Mouse (Mus musculus) CH12.LX (cell line): Measurements from ENCODE around the gene Ice1. TPM values are rescaled to one million over a fixed set of nuclear protein-coding genes. Genes with fewer than 3 reads are reported as not detected.

Experiments used
- DNase-seq: peaks from one replicate; pipeline ENCODE4 v3.0.0-alpha.2; 2013; ENCODE audit errors: extremely low read depth
- H3K27ac ChIP-seq: 2 replicates; pipeline ENCODE4 v1.5.1; 2012; ENCODE audit warnings: low read depth, mild to moderate bottlenecking, control low read depth, moderate library complexity; ENCODE audit not compliant: insufficient read depth
- H3K27me3 ChIP-seq: replicated peaks from 2 replicates; pipeline ENCODE3; 2012; ENCODE audit warnings: inconsistent platforms
- H3K36me3 ChIP-seq, 2 experiments: replicated peaks in 1 of 2; 2 replicates each; pipeline versions ENCODE3 to v1.6.1; 2012; ENCODE audit warnings: inconsistent platforms in 1 of 2, low read length in 1 of 2, mild to moderate bottlenecking in 1 of 2, mixed read lengths in 1 of 2, moderate library complexity in 1 of 2; ENCODE audit not compliant: control insufficient read depth in 1 of 2, insufficient read depth in 1 of 2
- H3K4me1 ChIP-seq, 2 experiments: 2 replicates each; pipeline ENCODE4 v1.6.1; 2012; ENCODE audit warnings: inconsistent platforms in 1 of 2, moderate library complexity in 1 of 2; ENCODE audit not compliant: insufficient read depth in 2 of 2, control insufficient read depth in 1 of 2
- H3K4me2 ChIP-seq: 2 replicates; pipeline ENCODE4 v1.6.1; 2012; ENCODE audit warnings: low read depth, mild to moderate bottlenecking, control low read depth; ENCODE audit not compliant: poor library complexity, insufficient read depth, severe bottlenecking
- H3K4me3 ChIP-seq, 3 experiments: fragments of 150-350 bp in 1 of 3; sonication (generic) in 1 of 3; replicated peaks in 1 of 3; 2 replicates each; pipeline versions ENCODE3 to v1.5.1; 2011 to 2012; ENCODE audit warnings: low read depth in 2 of 3, low read length in 2 of 3, mild to moderate bottlenecking in 2 of 3, moderate library complexity in 2 of 3, control low read depth in 1 of 3, improper control_type of control experiment in 1 of 3, inconsistent platforms in 1 of 3, mixed read lengths in 1 of 3; ENCODE audit not compliant: poor library complexity in 1 of 3
- H3K79me2 ChIP-seq: replicated peaks from 2 replicates; pipeline ENCODE4 v1.6.1; 2012; ENCODE audit warnings: mild to moderate bottlenecking, moderate library complexity; ENCODE audit not compliant: control insufficient read depth, poor library complexity, insufficient read depth, severe bottlenecking; ENCODE audit errors: extremely low read depth
- H3K9ac ChIP-seq: 2 replicates; pipeline ENCODE4 v1.6.1; 2012; ENCODE audit warnings: low read depth, mild to moderate bottlenecking, control low read depth, moderate library complexity; ENCODE audit not compliant: insufficient read depth
- H3K9me3 ChIP-seq: replicated peaks from 2 replicates; pipeline ENCODE3; 2012; ENCODE audit warnings: low read length, inconsistent platforms, mixed read lengths
- BHLHE40 ChIP-seq: IDR thresholded peaks from 2 replicates; pipeline ENCODE4 v1.6.1; 2011; ENCODE audit warnings: mild to moderate bottlenecking, low read depth, low read length, improper control_type of control experiment
- CHD1 ChIP-seq: IDR thresholded peaks from 2 replicates; pipeline ENCODE4 v1.6.1; 2012; ENCODE audit warnings: low read depth, low read length, improper control_type of control experiment, inconsistent platforms
- CTCF ChIP-seq, 2 experiments: IDR thresholded peaks in 1 of 2; conservative IDR thresholded peaks in 1 of 2; 2 replicates each; pipeline ENCODE4 v1.5.1; 2011 to 2012; ENCODE audit warnings: low read depth in 2 of 2, low read length in 2 of 2, improper control_type of control experiment in 1 of 2, inconsistent platforms in 1 of 2, mild to moderate bottlenecking in 1 of 2, moderate library complexity in 1 of 2
- ETS1 ChIP-seq: conservative IDR thresholded peaks from 2 replicates; pipeline ENCODE4 v1.6.1; 2012; ENCODE audit warnings: low read depth, mild to moderate bottlenecking, inconsistent platforms, low read length, improper control_type of control experiment, moderate library complexity
- HCFC1 ChIP-seq: IDR thresholded peaks from 2 replicates; pipeline ENCODE4 v1.6.1; 2012; ENCODE audit warnings: low read depth, mild to moderate bottlenecking, inconsistent platforms, low read length, improper control_type of control experiment
- MAZ ChIP-seq: IDR thresholded peaks from 2 replicates; pipeline ENCODE4 v1.6.1; 2012; ENCODE audit warnings: low read depth, mild to moderate bottlenecking, inconsistent platforms, low read length, improper control_type of control experiment, moderate library complexity
- NRF1 ChIP-seq: IDR thresholded peaks from 2 replicates; pipeline ENCODE4 v1.6.1; 2014; ENCODE audit warnings: low read depth, mild to moderate bottlenecking, inconsistent platforms, low read length, improper control_type of control experiment, moderate library complexity
- PAX5 ChIP-seq: IDR thresholded peaks from 2 replicates; pipeline ENCODE4 v1.6.1; 2012; ENCODE audit warnings: low read length, inconsistent platforms, mixed read lengths
- POLR2AphosphoS2 ChIP-seq: IDR thresholded peaks from 2 replicates; pipeline ENCODE4 v1.6.1; 2011; ENCODE audit warnings: low read depth, low read length, improper control_type of control experiment
- RAD21 ChIP-seq: IDR thresholded peaks from 2 replicates; pipeline ENCODE4 v1.6.1; 2011; ENCODE audit warnings: low read depth, mild to moderate bottlenecking, low read length, improper control_type of control experiment, moderate library complexity
- SIN3A ChIP-seq: IDR thresholded peaks from 2 replicates; pipeline ENCODE4 v1.6.1; 2012; ENCODE audit warnings: low read length, improper control_type of control experiment, inconsistent platforms
- SMC3 ChIP-seq: IDR thresholded peaks from 2 replicates; pipeline ENCODE4 v1.6.1; 2011; ENCODE audit warnings: low read depth, low read length, improper control_type of control experiment
- TBP ChIP-seq: conservative IDR thresholded peaks from 2 replicates; pipeline ENCODE4 v1.6.1; 2011; ENCODE audit warnings: low read depth, low read length, improper control_type of control experiment
- USF2 ChIP-seq: conservative IDR thresholded peaks from 2 replicates; pipeline ENCODE4 v1.6.1; 2011; ENCODE audit warnings: low read depth, low read length, improper control_type of control experiment
- dilution Hi-C: fragments of 300-500 bp; cut with MboI; formaldehyde crosslinking; loops from 2 replicates; pipeline ENCODE4 v1.14.3; 2020; ENCODE audit warnings: low sequenced_read_pairs; ENCODE audit not compliant: extremely low pct_unique_long_range_greater_than_20kb, extremely low pct_ligation_motif_present
- in situ Hi-C: fragments of 300-500 bp; cut with MboI; formaldehyde crosslinking; loops from 3 replicates; pipeline ENCODE4 v1.14.3; 2019; ENCODE audit warnings: low sequenced_read_pairs, low pct_ligation_motif_present, low pct_unique_long_range_greater_than_20kb, mixed read lengths
- polyA plus RNA-seq: library from polyadenylated mRNA; unstranded; fragments of >175 nt; gene quantifications from 2 replicates; pipeline ENCODE4 v1.2.1, GENCODE M21; 2012; ENCODE audit warnings: low read depth; ENCODE audit not compliant: insufficient read length
- total RNA-seq, 2 experiments: library from RNA; depleted of rRNA; stranded (reverse); fragments of 300-350 nt in 1 of 2; fragments of >200 nt in 1 of 2; gene quantifications; 2 replicates each; pipeline ENCODE4 v1.2.3; 2012 to 2014

The Ice1 gene
- total and polyA plus RNA-seq, 3 experiments, result 25.5 to 29.5 (median 25.8) TPM

DNA sequence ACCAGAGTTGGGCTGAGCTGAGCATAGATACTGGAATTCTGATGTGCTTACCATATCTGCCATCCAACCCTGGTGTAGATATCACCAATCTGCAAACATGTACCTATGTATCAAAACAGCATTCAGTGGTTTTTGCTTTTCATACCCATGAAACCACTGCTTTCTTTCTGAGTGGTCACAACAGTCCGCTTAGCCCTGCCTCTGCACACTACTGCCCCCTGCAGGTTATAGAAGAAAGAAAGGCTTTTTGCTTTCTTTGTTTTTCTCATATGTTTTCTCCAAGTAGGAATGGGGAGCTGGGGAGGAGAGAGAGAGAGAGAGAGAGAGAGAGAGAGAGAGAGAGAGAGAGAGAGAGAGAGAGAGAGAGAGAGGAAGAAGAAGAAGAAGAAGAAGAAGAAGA is 92.2 kb downstream of the Ice1 start:
- Histone ChIP-seq H3K36me3 (no peaks in the 10 kb centered on the region), H3K27me3 (no peaks in the 10 kb centered on the region), H3K4me3 (no peak overlapping the region), H3K27ac (no peak overlapping the region), H3K4me2 (no peak overlapping the region), H3K9me3 (peaks cover 4% of the 10 kb centered on the region), H3K79me2 (no peaks in the 10 kb centered on the region), H3K4me1 (no peaks in the 10 kb centered on the region), H3K9ac (no peak overlapping the region)
- dilution Hi-C loops, result no loop called here
- in situ Hi-C loops, result no loop called here
- peak; percentile 21 for DNase-seq
- TF ChIP-seq USF2, result no peak
- TF ChIP-seq RAD21, result peak; percentile 43
- TF ChIP-seq SMC3, result peak; percentile 36; the same call in 1 of the 2 replicates
- no peak for TF ChIP-seq BHLHE40
- peak; percentile 30 to 54; a peak in 3 of 4 replicates for TF ChIP-seq CTCF (conservative IDR thresholded peaks at IDR 0.05 in 1 of 2, IDR thresholded peaks at IDR 0.05 in 1 of 2; ENCODE audit: low read depth in 2 of 2, low read length in 2 of 2)
- no peak for TF ChIP-seq SIN3A
- TF ChIP-seq PAX5, result no peak
- no peak for TF ChIP-seq NRF1

DNA sequence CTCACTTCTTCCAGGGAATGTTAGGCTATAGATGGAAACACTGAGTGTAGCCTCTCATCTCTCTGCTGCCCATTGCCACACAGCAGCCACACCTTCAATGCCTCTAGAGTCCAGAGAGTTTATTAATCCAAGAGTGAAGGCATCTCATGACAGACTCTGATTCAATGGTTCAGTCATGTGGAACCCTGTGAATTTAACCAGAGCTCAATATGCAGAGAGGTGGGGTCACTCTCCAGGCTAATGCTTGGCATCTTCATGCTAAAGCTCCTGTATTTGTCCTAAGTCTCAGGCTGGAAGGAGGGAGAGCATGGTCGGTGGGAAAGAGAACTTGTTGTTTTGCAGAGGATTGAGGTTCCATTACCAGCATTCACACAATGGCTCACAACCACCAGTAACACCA is 97.6 kb downstream of the Ice1 start:
- Histone ChIP-seq H3K9me3 (peaks cover 35% of the 10 kb centered on the region), H3K4me2 (no peak overlapping the region), H3K9ac (no peak overlapping the region), H3K79me2 (no peaks in the 10 kb centered on the region), H3K4me1 (no peaks in the 10 kb centered on the region), H3K4me3 (no peak overlapping the region), H3K27ac (no peak overlapping the region), H3K27me3 (no peaks in the 10 kb centered on the region), H3K36me3 (no peaks in the 10 kb centered on the region)
- no peak for DNase-seq
- in situ Hi-C loops (no loop called here), dilution Hi-C loops (no loop called here)
- TF ChIP-seq CHD1 (no peak), ETS1 (no peak)

DNA sequence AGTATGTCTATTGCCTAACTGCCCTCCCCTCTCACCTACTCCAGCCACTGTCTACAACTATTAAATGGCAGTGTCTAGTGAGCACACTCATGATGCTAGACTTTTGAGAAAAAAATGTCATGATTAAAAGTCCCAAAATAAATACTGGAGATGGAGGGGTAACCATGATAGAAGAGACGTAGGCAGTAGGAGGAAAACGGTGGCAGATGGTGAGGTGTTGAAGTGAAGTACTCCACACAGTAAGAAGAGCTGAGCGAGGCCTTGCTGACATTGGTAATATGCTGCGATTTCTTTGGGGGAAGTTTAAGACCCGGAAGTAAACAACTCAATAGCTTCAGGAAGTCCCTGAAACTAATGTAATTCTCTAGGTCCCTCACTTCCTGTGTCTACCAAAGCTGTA is 104.0 kb downstream of the Ice1 start:
- Histone ChIP-seq H3K27ac (no peak overlapping the region), H3K4me1 (no peaks in the 10 kb centered on the region), H3K4me2 (no peak overlapping the region), H3K79me2 (no peaks in the 10 kb centered on the region), H3K36me3 (no peaks in the 10 kb centered on the region), H3K4me3 (no peak overlapping the region)
- dilution Hi-C loops, result no loop called here
- no peak for TF ChIP-seq USF2
- no peak for TF ChIP-seq MAZ
- TF ChIP-seq POLR2AphosphoS2, result no peak
- no peak for TF ChIP-seq TBP
- TF ChIP-seq HCFC1, result no peak
- TF ChIP-seq, all 38 proteins: peak for 0
- no peaks in the 10 kb centered on the region for H3K27me3 ChIP-seq
- in situ Hi-C loops, result no loop called here
- peaks cover 52% of the 10 kb centered on the region for H3K9me3 ChIP-seq
- no peak overlapping the region for H3K9ac ChIP-seq
- DNase-seq, result no peak
